Mouse (Mus musculus) kidney, adult 2 months (tissue): ENCODE data around the gene Ifit1bl1. TPM values are rescaled to one million over a fixed set of nuclear protein-coding genes. Genes with fewer than 3 reads are reported as not detected.

Source experiments
- DNase-seq: peaks from one replicate; pipeline ENCODE4 v3.0.0; 2021
- H3K27ac ChIP-seq: fragments of 200-500 bp; 2 replicates; pipeline ENCODE4 v1.5.1; 2012; ENCODE audit warnings: low read depth, low read length, control low read depth, inconsistent platforms; ENCODE audit not compliant: insufficient read depth
- H3K27me3 ChIP-seq: fragments of 200-500 bp; replicated peaks from 2 replicates; pipeline ENCODE4 v1.6.1; 2012; ENCODE audit warnings: mild to moderate bottlenecking, moderate library complexity, low read length, inconsistent platforms; ENCODE audit not compliant: control insufficient read depth, insufficient read depth
- H3K36me3 ChIP-seq: fragments of 200-500 bp; 2 replicates; pipeline ENCODE4 v1.6.1; 2012; ENCODE audit warnings: mild to moderate bottlenecking, moderate library complexity, low read length, inconsistent platforms; ENCODE audit not compliant: control insufficient read depth, insufficient read depth
- H3K4me1 ChIP-seq: fragments of 200-500 bp; 2 replicates; pipeline ENCODE4 v1.6.1; 2011; ENCODE audit warnings: low read length; ENCODE audit not compliant: control insufficient read depth, insufficient read depth
- H3K4me3 ChIP-seq: fragments of 200-500 bp; 2 replicates; pipeline ENCODE4 v1.5.1; 2011; ENCODE audit warnings: mild to moderate bottlenecking, low read depth, low read length, control low read depth; ENCODE audit not compliant: insufficient read depth
- CTCF ChIP-seq: fragments of 200-500 bp; conservative IDR thresholded peaks from 2 replicates; pipeline ENCODE4 v1.5.1; 2011; ENCODE audit warnings: low read depth, mild to moderate bottlenecking, control low read depth, low read length, moderate library complexity, mixed read lengths; ENCODE audit not compliant: insufficient read depth, insufficient read length
- POLR2A ChIP-seq: fragments of 200-500 bp; IDR thresholded peaks from one replicate; pipeline ENCODE4 v1.6.1; 2011; ENCODE audit warnings: low read depth, low read length, control low read depth
- WGBS: fragments of 180-500 bp; shearing (Covaris S2); methylation state at CpG from one replicate; pipeline ENCODE4 v1.1.7; 2018; 5-methylcytosine and 5-hydroxymethylcytosine counted together
- polyA plus RNA-seq: library from polyadenylated mRNA; depleted of rRNA; stranded (reverse); fragments of >200 nt; gene quantifications from 2 replicates; pipeline ENCODE4 v1.2.3, GENCODE M21; 2012; rRNA removed

Ifit1bl1 gene
- polyA plus RNA-seq, 1 experiment: 1.4 TPM

GRCm38 (mm10) chr19:34547976-34548375, 53.8 kb downstream of the Ifit1bl1 start:
- Histone ChIP-seq H3K4me1 (peaks cover 6% of the 10 kb centered on the region; the same call in 1 of the 2 replicates), H3K36me3 (no peaks in the 10 kb centered on the region), H3K27ac (no peak overlapping the region), H3K4me3 (no peak overlapping the region), H3K27me3 (no peaks in the 10 kb centered on the region)
- TF ChIP-seq POLR2A (no peak), CTCF (peak; percentile 89)
- 19% methylated on average over 7 of the region's 7 CpGs for WGBS
- peak; percentile 88 for DNase-seq

- WGBS: 96% methylated on average over 4 of the region's 4 CpGs
- Histone ChIP-seq H3K27me3 (no peaks in the 10 kb centered on the region), H3K27ac (no peak overlapping the region), H3K36me3 (no peaks in the 10 kb centered on the region), H3K4me3 (no peak overlapping the region), H3K4me1 (no peaks in the 10 kb centered on the region)
- DNase-seq: no peak
- no peak for TF ChIP-seq CTCF
- TF ChIP-seq POLR2A: no peak
Observed at GRCm38 (mm10) chr19:34546211-34546610, 55.5 kb downstream of the Ifit1bl1 start.

Other genes starting within 250 kb of the Ifit1bl1 start
- gene Ch25h, start 126.8 kb downstream of the Ifit1bl1 start, polyA plus RNA-seq: 7.8 and 11.3 TPM in 2 replicates
- gene Lipa, start 74.5 kb downstream of the Ifit1bl1 start, polyA plus RNA-seq: 210 and 240 TPM in 2 replicates
- 3.4 and 4.0 TPM in 2 replicates for gene Ifit2, start 51.3 kb downstream of the Ifit1bl1 start, polyA plus RNA-seq
- 11.5 and 16.8 TPM in 2 replicates for gene Ifit3, start 18.4 kb downstream of the Ifit1bl1 start, polyA plus RNA-seq
- gene Ifit3b, start 6.0 kb upstream of the Ifit1bl1 start, polyA plus RNA-seq: 3.4 and 6.0 TPM in 2 replicates
- 0.35 and 0.42 TPM in 2 replicates for gene Ifit1bl2, start 38.8 kb upstream of the Ifit1bl1 start, polyA plus RNA-seq
- gene Ifit1, start 38.9 kb upstream of the Ifit1bl1 start, polyA plus RNA-seq: 3.6 and 5.6 TPM in 2 replicates
- gene Slc16a12, start 145.3 kb upstream of the Ifit1bl1 start, polyA plus RNA-seq: 59.6 and 61.4 TPM in 2 replicates